Mouse (Mus musculus): ENCODE measurements around the gene Setdb1. TPM values are rescaled to one million over a fixed set of nuclear protein-coding genes. Genes with fewer than 3 reads are reported as not detected.

Gene Setdb1
- polyA plus RNA-seq, 1 experiment from 2014 or later, result 62.3 TPM

DNA sequence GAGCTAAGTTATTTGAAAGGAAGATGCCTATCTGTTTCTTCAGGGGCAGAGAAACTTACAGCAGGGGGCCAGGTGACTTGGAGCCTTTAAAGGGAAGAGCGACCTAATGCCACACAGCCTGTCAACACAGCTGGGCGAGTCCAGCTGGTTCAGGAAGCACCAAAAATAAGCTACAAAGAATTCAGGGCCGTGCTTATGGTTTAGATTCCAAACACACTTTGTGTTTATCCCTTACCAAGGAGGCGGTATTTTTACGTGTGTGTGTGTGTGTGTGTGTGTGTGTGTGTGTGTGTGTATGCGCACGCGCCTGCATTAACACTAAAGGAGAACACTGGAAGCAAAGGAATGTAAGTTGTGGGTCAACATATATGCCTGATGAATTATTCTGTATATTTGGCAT, 76.3 kb downstream of the Setdb1 start:
- ATAC-seq (ENCODE audit: insufficient number of reproducible peaks, low FRiP score, low TSS enrichment, low read depth) (no peak), DNase-seq (ENCODE audit: low spot score) (peak; percentile 29)
- H3K27ac ChIP-seq (replicated peaks; ENCODE audit: low read depth, low read length), result no peak overlapping the region
- peak overlapping the region; percentile 38; the same call in 1 of the 2 replicates for H3K9ac ChIP-seq (ENCODE audit: low read length)
- WGBS, result 34% methylated on average over 8 of the region's 8 CpGs
- peaks cover 8% of the 10 kb centered on the region for H3K4me1 ChIP-seq (ENCODE audit: control insufficient read depth, insufficient read depth, low read length)
- no peaks in the 10 kb centered on the region for H3K36me3 ChIP-seq (ENCODE audit: control insufficient read depth, insufficient read depth, low read length)
- H3K27me3 ChIP-seq (ENCODE audit: control insufficient read depth, insufficient read depth, low read length), result no peaks in the 10 kb centered on the region
- peak overlapping the region; percentile 67 for H3K4me3 ChIP-seq (ENCODE audit: low read depth, low read length)
- H3K4me2 ChIP-seq (ENCODE audit: low read depth, severe bottlenecking), result peak overlapping the region; percentile 62
- no peaks in the 10 kb centered on the region for H3K9me3 ChIP-seq (ENCODE audit: control insufficient read depth, low read length)

GRCm38 (mm10) chr3:95277149-95277551, 79.9 kb downstream of the Setdb1 start:
- DNase-seq (ENCODE audit: low spot score) (no peak), ATAC-seq (ENCODE audit: insufficient number of reproducible peaks, low FRiP score, low TSS enrichment, low read depth) (no peak)
- no peaks in the 10 kb centered on the region for H3K9me3 ChIP-seq (ENCODE audit: control insufficient read depth, low read length)
- no peaks in the 10 kb centered on the region for H3K27me3 ChIP-seq (ENCODE audit: control insufficient read depth, insufficient read depth, low read length)
- no peaks in the 10 kb centered on the region for H3K4me1 ChIP-seq (ENCODE audit: control insufficient read depth, insufficient read depth, low read length)
- H3K4me3 ChIP-seq (ENCODE audit: low read depth, low read length), result no peak overlapping the region
- 89% methylated on average over 1 of the region's 1 CpGs for WGBS
- H3K36me3 ChIP-seq (ENCODE audit: control insufficient read depth, insufficient read depth, low read length), result no peaks in the 10 kb centered on the region
- no peak overlapping the region for H3K27ac ChIP-seq (replicated peaks; ENCODE audit: low read depth, low read length)
- no peak overlapping the region for H3K4me2 ChIP-seq (ENCODE audit: low read depth, severe bottlenecking)
- no peak overlapping the region for H3K9ac ChIP-seq (ENCODE audit: low read length)

DNA sequence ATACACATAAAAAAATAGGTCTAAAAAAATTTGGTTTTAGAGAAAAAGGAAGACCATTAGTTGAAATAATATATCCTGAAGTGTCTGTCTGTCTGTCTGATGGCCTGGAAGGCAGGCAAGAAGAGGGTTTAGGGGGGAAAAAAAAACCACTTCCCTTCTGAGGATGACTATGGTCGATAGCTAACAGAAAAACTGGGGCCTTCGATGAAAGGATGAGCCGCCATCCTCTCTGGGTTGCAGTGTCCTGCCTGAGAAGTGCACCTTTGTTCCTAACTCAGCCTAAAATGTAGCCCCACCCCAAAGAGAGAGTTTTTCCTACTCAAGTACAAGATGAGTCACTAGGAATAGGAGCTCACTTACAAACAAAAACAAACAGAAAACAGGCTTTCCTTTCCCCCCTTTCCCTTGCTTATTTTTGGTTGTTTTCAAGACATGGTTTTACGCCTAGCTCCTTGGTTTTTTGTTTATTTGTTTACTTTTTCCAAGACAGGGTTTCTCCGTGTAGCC, 80.5 kb downstream of the Setdb1 start:
- no peak for DNase-seq (ENCODE audit: low spot score)
- H3K27me3 ChIP-seq (ENCODE audit: control insufficient read depth, insufficient read depth, low read length), result no peaks in the 10 kb centered on the region
- no peak for ATAC-seq (ENCODE audit: insufficient number of reproducible peaks, low FRiP score, low TSS enrichment, low read depth)
- H3K4me3 ChIP-seq (ENCODE audit: low read depth, low read length), result no peak overlapping the region
- H3K4me1 ChIP-seq (ENCODE audit: control insufficient read depth, insufficient read depth, low read length), result no peaks in the 10 kb centered on the region
- H3K9ac ChIP-seq (ENCODE audit: low read length), result no peak overlapping the region
- no peaks in the 10 kb centered on the region for H3K9me3 ChIP-seq (ENCODE audit: control insufficient read depth, low read length)
- no peaks in the 10 kb centered on the region for H3K36me3 ChIP-seq (ENCODE audit: control insufficient read depth, insufficient read depth, low read length)
- no peak overlapping the region for H3K4me2 ChIP-seq (ENCODE audit: low read depth, severe bottlenecking)
- no peak overlapping the region for H3K27ac ChIP-seq (replicated peaks; ENCODE audit: low read depth, low read length)
- WGBS, result 77% methylated on average over 5 of the region's 5 CpGs

- H3K36me3 ChIP-seq (ENCODE audit: control insufficient read depth, insufficient read depth, low read length), result no peaks in the 10 kb centered on the region
These were observed 81.8 kb downstream of the Setdb1 start for GRCm38 (mm10) chr3:95275161-95275560.

DNA sequence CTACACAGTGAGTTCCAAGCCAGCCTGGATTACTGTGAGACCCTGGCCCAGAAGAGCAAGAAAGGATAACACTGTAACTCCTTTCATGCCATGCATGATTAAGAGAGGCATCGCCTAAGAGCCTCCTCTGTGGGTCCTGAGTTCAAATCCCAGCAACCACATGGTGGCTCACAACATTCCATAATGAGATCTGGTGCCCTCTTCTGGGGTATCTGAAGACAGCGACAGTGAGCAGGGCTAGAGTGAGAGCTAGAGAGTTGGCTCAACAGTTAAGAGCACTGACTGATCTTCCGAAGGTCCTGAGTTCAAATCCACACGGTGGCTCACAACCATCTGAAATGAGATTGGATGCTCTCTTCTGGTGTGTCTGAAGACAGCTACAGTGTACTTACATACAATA, 82.5 kb downstream of the Setdb1 start:
- H3K36me3 ChIP-seq (ENCODE audit: control insufficient read depth, insufficient read depth, low read length), result no peaks in the 10 kb centered on the region
- no peak overlapping the region for H3K4me2 ChIP-seq (ENCODE audit: low read depth, severe bottlenecking)
- no peak overlapping the region for H3K27ac ChIP-seq (replicated peaks; ENCODE audit: low read depth, low read length)
- H3K9me3 ChIP-seq (ENCODE audit: control insufficient read depth, low read length), result no peaks in the 10 kb centered on the region
- no peaks in the 10 kb centered on the region for H3K4me1 ChIP-seq (ENCODE audit: control insufficient read depth, insufficient read depth, low read length)
- WGBS, result 94% methylated on average over 4 of the region's 4 CpGs
- DNase-seq (ENCODE audit: low spot score) (no peak), ATAC-seq (ENCODE audit: insufficient number of reproducible peaks, low FRiP score, low TSS enrichment, low read depth) (no peak)
- no peaks in the 10 kb centered on the region for H3K27me3 ChIP-seq (ENCODE audit: control insufficient read depth, insufficient read depth, low read length)
- no peak overlapping the region for H3K9ac ChIP-seq (ENCODE audit: low read length)
- no peak overlapping the region for H3K4me3 ChIP-seq (ENCODE audit: low read depth, low read length)

More at GRCm38 (mm10) chr3:95275161-95275560, 81.8 kb downstream of the Setdb1 start:
- no peak for ATAC-seq (ENCODE audit: insufficient number of reproducible peaks, low FRiP score, low TSS enrichment, low read depth)
- Histone ChIP-seq H3K4me2 (ENCODE audit: low read depth, severe bottlenecking) (no peak overlapping the region), H3K9ac (ENCODE audit: low read length) (no peak overlapping the region), H3K4me1 (ENCODE audit: control insufficient read depth, insufficient read depth, low read length) (no peaks in the 10 kb centered on the region), H3K4me3 (ENCODE audit: low read depth, low read length) (no peak overlapping the region), H3K27ac (replicated peaks; ENCODE audit: low read depth, low read length) (no peak overlapping the region), H3K9me3 (ENCODE audit: control insufficient read depth, low read length) (no peaks in the 10 kb centered on the region), H3K27me3 (ENCODE audit: control insufficient read depth, insufficient read depth, low read length) (no peaks in the 10 kb centered on the region)
- no peak for DNase-seq (ENCODE audit: low spot score)
- WGBS, result 81% methylated on average over 6 of the region's 6 CpGs

Other genes starting within 250 kb of the Setdb1 start
- 254 and 281 TPM in 2 replicates for gene Vps72, start 246.2 kb downstream of the Setdb1 start, polyA plus RNA-seq (2014; fragmentation: Nextera tagmentation; extraction: Ambion mirVana)
- 0.72 and 0.88 TPM in 2 replicates for gene Tmod4, start 232.7 kb downstream of the Setdb1 start, polyA plus RNA-seq (2014; fragmentation: Nextera tagmentation; extraction: Ambion mirVana)
- 67.7 and 76.8 TPM in 2 replicates for gene Scnm1, start 223.2 kb downstream of the Setdb1 start, polyA plus RNA-seq (2014; fragmentation: Nextera tagmentation; extraction: Ambion mirVana)
- 12.8 and 13.3 TPM in 2 replicates for gene Lysmd1, start 223.1 kb downstream of the Setdb1 start, polyA plus RNA-seq (2014; fragmentation: Nextera tagmentation; extraction: Ambion mirVana)
- 1.6 TPM in 2 replicates for gene Tnfaip8l2, start 214.8 kb downstream of the Setdb1 start, polyA plus RNA-seq (2014; fragmentation: Nextera tagmentation; extraction: Ambion mirVana)
- gene Sema6c, start 196.7 kb downstream of the Setdb1 start, polyA plus RNA-seq (2014; fragmentation: Nextera tagmentation; extraction: Ambion mirVana), result 12.8 and 15.2 TPM in 2 replicates
- 8.7 and 8.9 TPM in 2 replicates for gene Gabpb2, start 139.3 kb downstream of the Setdb1 start, polyA plus RNA-seq (2014; fragmentation: Nextera tagmentation; extraction: Ambion mirVana)
- gene Cdc42se1, start 128.5 kb downstream of the Setdb1 start, polyA plus RNA-seq (2014; fragmentation: Nextera tagmentation; extraction: Ambion mirVana), result 80.1 and 89.6 TPM in 2 replicates
- 14.8 and 18.2 TPM in 2 replicates for gene Mllt11, start 125.0 kb downstream of the Setdb1 start, polyA plus RNA-seq (2014; fragmentation: Nextera tagmentation; extraction: Ambion mirVana)
- 0.53 and 0.82 TPM in 2 replicates for gene Gm128, start 115.6 kb downstream of the Setdb1 start, polyA plus RNA-seq (2014; fragmentation: Nextera tagmentation; extraction: Ambion mirVana)
- gene Bnipl, start 106.0 kb downstream of the Setdb1 start, polyA plus RNA-seq (2014; fragmentation: Nextera tagmentation; extraction: Ambion mirVana), result 1.1 and 1.6 TPM in 2 replicates
- 34.9 and 35.4 TPM in 2 replicates for gene Mindy1, start 75.9 kb downstream of the Setdb1 start, polyA plus RNA-seq (2014; fragmentation: Nextera tagmentation; extraction: Ambion mirVana)
- gene Prune1, start 75.1 kb downstream of the Setdb1 start, polyA plus RNA-seq (2014; fragmentation: Nextera tagmentation; extraction: Ambion mirVana), result 26.8 and 27.6 TPM in 2 replicates
- gene Anxa9, start 50.0 kb downstream of the Setdb1 start, polyA plus RNA-seq (2014; fragmentation: Nextera tagmentation; extraction: Ambion mirVana), result 1.6 and 1.8 TPM in 2 replicates
- 132 and 138 TPM in 2 replicates for gene Cers2, start 42.4 kb downstream of the Setdb1 start, polyA plus RNA-seq (2014; fragmentation: Nextera tagmentation; extraction: Ambion mirVana)
- gene 4930558C23Rik, start 45.6 kb upstream of the Setdb1 start, polyA plus RNA-seq (2014; fragmentation: Nextera tagmentation; extraction: Ambion mirVana), result 0.27 TPM in 1 of 2 replicates, not detected in the other
- 32.0 and 37.1 TPM in 2 replicates for gene Arnt, start 77.2 kb upstream of the Setdb1 start, polyA plus RNA-seq (2014; fragmentation: Nextera tagmentation; extraction: Ambion mirVana)
- gene Ctsk, start 142.1 kb upstream of the Setdb1 start, polyA plus RNA-seq (2014; fragmentation: Nextera tagmentation; extraction: Ambion mirVana), result 4.2 and 4.9 TPM in 2 replicates
- gene Ctss, start 169.6 kb upstream of the Setdb1 start, polyA plus RNA-seq (2014; fragmentation: Nextera tagmentation; extraction: Ambion mirVana), result 5.0 and 5.6 TPM in 2 replicates
- gene Hormad1, start 202.5 kb upstream of the Setdb1 start, polyA plus RNA-seq (2014; fragmentation: Nextera tagmentation; extraction: Ambion mirVana), result not detected in 2 replicates
- 36.7 and 38.1 TPM in 2 replicates for gene Golph3l, start 231.7 kb upstream of the Setdb1 start, polyA plus RNA-seq (2014; fragmentation: Nextera tagmentation; extraction: Ambion mirVana)